ENCODE assay signal across 10 mouse cellular contexts in genomic region chr15:77037278-77038161, GRCm38 (mm10). TPM values are rescaled to one million over a fixed set of nuclear protein-coding genes. Genes with fewer than 3 reads are reported as not detected.
DNase-seq lines count a peak whose midpoint lies in the region; ATAC-seq and TF ChIP-seq lines count a peak whose summit lies in the region.
"Had no signal": no experiment of that assay in that cellular context is flagged by ENCODE, and none has a peak within 500 bp of the region (broad histone marks: within the 10 kb centered on the region; RNA-seq: fewer than 3 reads in every experiment).

No protein-coding gene starts in this region.

- no peak overlapping the region for H3K4me2 ChIP-seq in hindbrain, embryonic 13.5 days
- H3K4me2 ChIP-seq in neural tube, embryonic 11.5 days (ENCODE audit: low read depth) = no peak overlapping the region

- no peak for TF ChIP-seq POLR2A in thymus, adult 2 months (IDR thresholded peaks at IDR 0.05; ENCODE audit: control insufficient read depth, extremely low read depth, insufficient read depth, low read length, poor library complexity)

- peaks cover 29% of the 10 kb centered on the region for H3K4me1 ChIP-seq in hindbrain, embryonic 13.5 days (replicated peaks)
- 0 out of 2 replicates have a peak, but pooled peaks cover 6% of the 10 kb centered on the region for H3K4me1 ChIP-seq in neural tube, embryonic 11.5 days (ENCODE audit: control insufficient read depth, insufficient read depth, low read length)
- no peaks in the 10 kb centered on the region for H3K4me1 ChIP-seq in thymus, adult 2 months (replicated peaks; ENCODE audit: control insufficient read depth, insufficient read depth, low read length)

- no peak for TF ChIP-seq CTCF in thymus, adult 2 months (IDR thresholded peaks at IDR 0.05; ENCODE audit: borderline replicate concordance, control insufficient read depth, extremely low read depth, insufficient read depth, low read length, poor library complexity)

- no peaks in the 10 kb centered on the region for H3K9me3 ChIP-seq in hindbrain, embryonic 13.5 days
- no peaks in the 10 kb centered on the region for H3K9me3 ChIP-seq in neural tube, embryonic 11.5 days (ENCODE audit: control insufficient read depth, low read length)
- H3K9me3 ChIP-seq: G1E had no signal

- H3K27ac ChIP-seq in hindbrain, embryonic 13.5 days = peak overlapping the region; percentile 81
- peak overlapping the region; percentile 85 for H3K27ac ChIP-seq in neural tube, embryonic 11.5 days (ENCODE audit: low read depth, low read length)
- no peak overlapping the region for H3K27ac ChIP-seq in thymus, adult 2 months (ENCODE audit: control insufficient read depth, insufficient read depth, low read length)

- no peak overlapping the region for H3K4me3 ChIP-seq in hindbrain, embryonic 13.5 days
- H3K4me3 ChIP-seq in neural tube, embryonic 11.5 days (ENCODE audit: low read depth, low read length) = no peak overlapping the region
- H3K4me3 ChIP-seq in thymus, adult 2 months (ENCODE audit: control insufficient read depth, insufficient read depth, low read length) = no peak overlapping the region

- no peak for ATAC-seq in hindbrain, embryonic 13.5 days (ENCODE audit: low FRiP score)
- no peak for ATAC-seq in neural tube, embryonic 11.5 days (ENCODE audit: insufficient read depth, low FRiP score, low TSS enrichment)

- WGBS in hindbrain, embryonic 13.5 days = 39% methylated on average over 11 of the region's 11 CpGs
- 32% methylated on average over 11 of the region's 11 CpGs for WGBS in neural tube, embryonic 11.5 days
- 34% methylated on average over 11 of the region's 11 CpGs for WGBS in thymus, adult 2 months

- DNase-seq in urinary bladder, postnatal 25 days (ENCODE audit: low spot score) = peak; percentile 26
- DNase-seq in urinary bladder, postnatal 10 days (ENCODE audit: low spot score) = no peak
- peak; percentile 78 for DNase-seq in gastrocnemius, adult 18-20 months (ENCODE audit: low spot score)
- peak; percentile 56 for DNase-seq in liver
- peak; percentile 64 for DNase-seq in neural tube, embryonic 11.5 days (ENCODE audit: low spot score)
- DNase-seq in cerebellum, postnatal 14 days = no peak
- no peak for DNase-seq in thymus, adult 2 months

- no peaks in the 10 kb centered on the region for H3K27me3 ChIP-seq in hindbrain, embryonic 13.5 days
- no peaks in the 10 kb centered on the region for H3K27me3 ChIP-seq in neural tube, embryonic 11.5 days (ENCODE audit: control insufficient read depth, insufficient read depth, low read length)
- no peaks in the 10 kb centered on the region for H3K27me3 ChIP-seq in thymus, adult 2 months (ENCODE audit: control insufficient read depth, insufficient read depth, low read length)

- H3K9ac ChIP-seq in hindbrain, embryonic 13.5 days = peak overlapping the region; percentile 53; the same call in 1 of the 2 replicates
- peak overlapping the region; percentile 47 for H3K9ac ChIP-seq in neural tube, embryonic 11.5 days (ENCODE audit: low read length)

- no peaks in the 10 kb centered on the region for H3K36me3 ChIP-seq in hindbrain, embryonic 13.5 days
- no peaks in the 10 kb centered on the region for H3K36me3 ChIP-seq in neural tube, embryonic 11.5 days (ENCODE audit: control insufficient read depth, insufficient read depth, low read length)
- no peaks in the 10 kb centered on the region for H3K36me3 ChIP-seq in thymus, adult 2 months (ENCODE audit: control insufficient read depth, insufficient read depth, low read length)
- H3K36me3 ChIP-seq: G1E had no signal

RNA-seq across cellular contexts. Expression of gene Apol6, which starts 7.0 kb away (rescaled TPM):
- total RNA-seq in gastrocnemius, adult 18-20 months (2021) = 10 to 100 TPM; 47.5 to 80.8 TPM
- polyA plus RNA-seq in hindbrain, embryonic 13.5 days (2015; fragmentation: Nextera tagmentation; extraction: Ambion mirVana) = not detected in 2 replicates
- not detected in 2 replicates for polyA plus RNA-seq in neural tube, embryonic 11.5 days (2014; fragmentation: Nextera tagmentation; extraction: Ambion mirVana)
- polyA plus RNA-seq in thymus, adult 2 months (2012; rRNA removed) = 3.9 and 5.2 TPM in 2 replicates
- polyA plus RNA-seq: G1E had no signal

RNA-seq across cellular contexts. Expression of gene Mb, which starts 12.9 kb away (rescaled TPM):
- total RNA-seq in gastrocnemius, adult 18-20 months (2021) = 1,000 to 10,000 TPM; 5,214 to 6,251 TPM
- polyA plus RNA-seq in hindbrain, embryonic 13.5 days (2015; fragmentation: Nextera tagmentation; extraction: Ambion mirVana) = 0.44 and 0.62 TPM in 2 replicates
- 1.8 and 2.0 TPM in 2 replicates for polyA plus RNA-seq in neural tube, embryonic 11.5 days (2014; fragmentation: Nextera tagmentation; extraction: Ambion mirVana)
- polyA plus RNA-seq in thymus, adult 2 months (2012; rRNA removed) = 20.0 and 591 TPM in 2 replicates
- total RNA-seq: G1E; left cerebral cortex, postnatal 10 days had no signal
- polyA plus RNA-seq: G1E had no signal

Comparison
In these comparisons a context has a peak if more than half of its experiments do, and no peak if none do; other contexts are left out.
1. DNase-seq: peak in urinary bladder, postnatal 25 days (single experiment), gastrocnemius, adult 18-20 months (single experiment), liver (single experiment) and neural tube, embryonic 11.5 days (single experiment); none in urinary bladder, postnatal 10 days (single experiment), cerebellum, postnatal 14 days (0 of 2) and thymus, adult 2 months (single experiment).